ENCODE assay signal across 11 mouse cellular contexts in genomic region chr3:85024817-85025705, GRCm38 (mm10).
DNase-seq lines count a peak whose midpoint lies in the region; ATAC-seq lines count a peak whose summit lies in the region.
"Had no signal": no experiment of that assay in that cellular context is flagged by ENCODE, and none has a peak within 500 bp of the region (broad histone marks: within the 10 kb centered on the region; RNA-seq: fewer than 3 reads in every experiment).

No protein-coding gene starts in this region.

- peak; percentile 54; the same call in 1 of the 2 replicates for ATAC-seq in hindbrain, embryonic 12.5 days (ENCODE audit: low FRiP score)
- no peak for ATAC-seq in hindbrain, embryonic 14.5 days (ENCODE audit: low FRiP score)
- ATAC-seq in frontal cortex, adult (ENCODE audit: low TSS enrichment): peak; percentile 62
- ATAC-seq in midbrain, embryonic 15.5 days (replicated peaks): peak; percentile 74; the same call in 1 of the 2 replicates
- ATAC-seq: lung, postnatal 0 days had no signal

- WGBS in hindbrain, embryonic 12.5 days: 22% methylated on average over 6 of the region's 6 CpGs
- 19% methylated on average over 6 of the region's 6 CpGs for WGBS in hindbrain, embryonic 14.5 days
- 34% methylated on average over 6 of the region's 6 CpGs for WGBS in midbrain, embryonic 15.5 days
- 33% methylated on average over 6 of the region's 6 CpGs for WGBS in limb, embryonic 10.5 days

- H3K36me3 ChIP-seq in hindbrain, embryonic 12.5 days: no peaks in the 10 kb centered on the region
- H3K36me3 ChIP-seq in hindbrain, embryonic 14.5 days (replicated peaks; ENCODE audit: control insufficient read depth, insufficient read depth): no peaks in the 10 kb centered on the region
- H3K36me3 ChIP-seq in midbrain, embryonic 15.5 days (replicated peaks): no peaks in the 10 kb centered on the region
- H3K36me3 ChIP-seq in limb, embryonic 10.5 days: no peaks in the 10 kb centered on the region

- no peak overlapping the region for H3K4me3 ChIP-seq in hindbrain, embryonic 12.5 days
- no peak overlapping the region for H3K4me3 ChIP-seq in hindbrain, embryonic 14.5 days (replicated peaks; ENCODE audit: low read length)
- H3K4me3 ChIP-seq in midbrain, embryonic 15.5 days: no peak overlapping the region
- no peak overlapping the region for H3K4me3 ChIP-seq in limb, embryonic 10.5 days

- H3K9me3 ChIP-seq in hindbrain, embryonic 12.5 days (replicated peaks): no peaks in the 10 kb centered on the region
- no peaks in the 10 kb centered on the region for H3K9me3 ChIP-seq in hindbrain, embryonic 14.5 days (ENCODE audit: control insufficient read depth, low read length)
- H3K9me3 ChIP-seq in midbrain, embryonic 15.5 days: no peaks in the 10 kb centered on the region
- no peaks in the 10 kb centered on the region for H3K9me3 ChIP-seq in limb, embryonic 10.5 days (replicated peaks)

- no peak for DNase-seq in hindbrain, embryonic 14.5 days (ENCODE audit: low spot score)
- DNase-seq in kidney, postnatal 25 days: peak; percentile 43 to 66
- no peak for DNase-seq in cerebellum, postnatal 14 days
- DNase-seq in adrenal gland, postnatal 25 days: no peak
- DNase-seq in limb, embryonic 10.5 days (ENCODE audit: low spot score): no peak
- DNase-seq: cerebellum, adult 18-20 months had no signal

- 0 out of 2 replicates have a peak overlapping the region, but pooled peaks have one; percentile 9 for H3K27ac ChIP-seq in hindbrain, embryonic 12.5 days
- no peak overlapping the region for H3K27ac ChIP-seq in hindbrain, embryonic 14.5 days
- 0 out of 2 replicates have a peak overlapping the region, but pooled peaks have one; percentile 42 for H3K27ac ChIP-seq in midbrain, embryonic 15.5 days
- H3K27ac ChIP-seq in limb, embryonic 10.5 days: no peak overlapping the region

- H3K9ac ChIP-seq in hindbrain, embryonic 12.5 days: no peak overlapping the region
- H3K9ac ChIP-seq in hindbrain, embryonic 14.5 days: no peak overlapping the region
- no peak overlapping the region for H3K9ac ChIP-seq in midbrain, embryonic 15.5 days

- H3K4me2 ChIP-seq in hindbrain, embryonic 12.5 days (replicated peaks): no peak overlapping the region
- no peak overlapping the region for H3K4me2 ChIP-seq in hindbrain, embryonic 14.5 days (replicated peaks)
- H3K4me2 ChIP-seq in midbrain, embryonic 15.5 days: no peak overlapping the region
- H3K4me2 ChIP-seq: heart, embryonic 11.5 days had no signal

- peaks cover 10% of the 10 kb centered on the region for H3K4me1 ChIP-seq in hindbrain, embryonic 12.5 days
- no peaks in the 10 kb centered on the region for H3K4me1 ChIP-seq in hindbrain, embryonic 14.5 days (replicated peaks; ENCODE audit: control insufficient read depth, insufficient read depth, low read length)
- H3K4me1 ChIP-seq in midbrain, embryonic 15.5 days: peaks cover 8% of the 10 kb centered on the region; the same call in 1 of the 2 replicates
- no peaks in the 10 kb centered on the region for H3K4me1 ChIP-seq in limb, embryonic 10.5 days

- H3K27me3 ChIP-seq in hindbrain, embryonic 12.5 days: no peaks in the 10 kb centered on the region
- H3K27me3 ChIP-seq in hindbrain, embryonic 14.5 days (ENCODE audit: control insufficient read depth, insufficient read depth, low read length): no peaks in the 10 kb centered on the region
- H3K27me3 ChIP-seq in midbrain, embryonic 15.5 days (replicated peaks): no peaks in the 10 kb centered on the region
- H3K27me3 ChIP-seq in limb, embryonic 10.5 days (ENCODE audit: low read depth, poor library complexity, severe bottlenecking): no peaks in the 10 kb centered on the region

Comparison
In these comparisons a context has a peak if more than half of its experiments do, and no peak if none do; other contexts are left out.
1. H3K27ac ChIP-seq: peak in hindbrain, embryonic 12.5 days (single experiment) and midbrain, embryonic 15.5 days (single experiment); none in hindbrain, embryonic 14.5 days (single experiment) and limb, embryonic 10.5 days (single experiment).
2. DNase-seq: peak in kidney, postnatal 25 days (2 of 2); none in hindbrain, embryonic 14.5 days (single experiment), cerebellum, postnatal 14 days (0 of 2), adrenal gland, postnatal 25 days (single experiment) and limb, embryonic 10.5 days (single experiment).